Mouse (Mus musculus): ENCODE data around the gene Cnot10.

The Cnot10 gene

DNA sequence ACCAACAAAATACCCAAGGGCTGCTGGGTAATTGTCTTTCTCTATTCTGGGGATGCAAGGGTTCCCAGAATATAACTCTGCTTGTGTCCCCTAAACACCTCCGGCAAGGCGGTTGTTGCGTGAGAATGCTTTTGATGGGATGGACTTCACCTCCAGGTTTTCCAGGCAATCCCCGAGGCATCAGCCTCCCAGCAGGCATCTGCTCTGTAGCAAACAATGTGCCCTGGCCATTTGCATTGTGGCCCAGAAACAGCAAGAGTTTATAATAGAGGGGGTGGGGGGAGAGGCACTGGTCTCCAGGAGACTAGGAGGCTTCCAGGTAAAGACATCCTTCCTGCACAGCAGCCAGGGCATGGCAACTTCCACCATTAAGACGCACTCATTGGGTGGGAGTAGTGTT, 90.9 kb downstream of the Cnot10 start:
- no peak for DNase-seq (ENCODE audit: low spot score in 2 of 2)

DNA sequence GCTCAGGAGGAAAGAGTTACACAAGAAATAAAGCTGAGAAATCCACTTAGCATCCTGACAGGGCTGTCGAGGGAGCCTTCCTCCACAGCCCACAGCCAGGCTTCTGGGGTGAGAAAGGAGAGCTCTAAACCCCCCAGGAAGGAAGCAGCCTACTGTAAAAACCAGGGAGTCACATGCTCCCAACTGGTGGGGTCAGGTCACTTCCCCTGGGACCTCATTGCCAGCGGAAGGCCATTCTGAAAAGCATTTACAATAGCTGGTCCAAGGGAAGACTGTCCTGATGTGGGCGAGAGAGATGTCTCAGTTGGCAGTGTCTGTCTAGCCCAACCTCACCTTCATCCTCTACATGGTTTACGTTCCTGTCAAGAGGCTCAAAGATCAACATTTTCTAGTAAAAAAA, 91.5 kb downstream of the Cnot10 start:
- no peak for DNase-seq (ENCODE audit: low spot score in 2 of 2)

DNA sequence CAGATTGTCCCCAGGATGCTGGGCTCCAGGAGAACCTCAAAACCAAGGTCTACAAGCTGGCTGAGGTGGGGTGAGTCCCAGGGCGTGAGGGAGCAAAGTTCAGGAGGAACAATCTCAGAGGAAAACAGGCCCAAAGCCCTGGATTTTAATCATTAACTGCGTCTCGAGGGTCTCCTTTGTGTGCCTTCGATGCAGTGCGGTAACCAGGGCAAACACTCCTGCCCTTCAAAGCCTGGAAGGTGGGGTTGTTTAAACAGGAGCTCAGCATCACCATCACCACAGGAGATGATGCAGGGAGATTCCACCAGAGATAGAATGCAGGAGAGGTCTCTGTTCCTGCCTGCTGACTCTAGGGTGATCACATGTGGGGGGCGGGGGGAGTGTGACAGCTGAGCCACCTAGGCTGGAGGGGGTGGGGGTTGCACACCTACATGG, 92.3 kb downstream of the Cnot10 start:
- no peak for DNase-seq (ENCODE audit: low spot score in 2 of 2)

DNA sequence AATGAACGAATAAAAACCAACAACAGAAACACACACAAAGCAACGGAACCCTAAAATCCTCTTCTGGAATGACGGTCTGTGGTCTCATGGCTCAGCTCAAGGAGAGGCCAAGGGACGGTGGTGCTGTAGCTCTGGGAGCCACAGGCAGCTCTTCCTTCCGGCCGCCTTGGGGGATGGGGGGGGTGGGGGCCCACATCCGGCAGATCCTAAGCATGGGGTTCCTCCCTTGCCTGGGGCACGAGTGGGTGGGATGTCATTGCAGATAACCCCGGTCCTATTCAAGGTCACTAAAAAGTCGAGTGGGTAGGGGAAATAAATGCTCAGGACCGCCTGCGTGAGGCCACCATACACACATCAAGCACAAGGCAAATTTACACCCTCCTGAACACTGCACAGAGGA, 93.2 kb downstream of the Cnot10 start:
- DNase-seq (ENCODE audit: low spot score in 2 of 2) = no peak

DNA sequence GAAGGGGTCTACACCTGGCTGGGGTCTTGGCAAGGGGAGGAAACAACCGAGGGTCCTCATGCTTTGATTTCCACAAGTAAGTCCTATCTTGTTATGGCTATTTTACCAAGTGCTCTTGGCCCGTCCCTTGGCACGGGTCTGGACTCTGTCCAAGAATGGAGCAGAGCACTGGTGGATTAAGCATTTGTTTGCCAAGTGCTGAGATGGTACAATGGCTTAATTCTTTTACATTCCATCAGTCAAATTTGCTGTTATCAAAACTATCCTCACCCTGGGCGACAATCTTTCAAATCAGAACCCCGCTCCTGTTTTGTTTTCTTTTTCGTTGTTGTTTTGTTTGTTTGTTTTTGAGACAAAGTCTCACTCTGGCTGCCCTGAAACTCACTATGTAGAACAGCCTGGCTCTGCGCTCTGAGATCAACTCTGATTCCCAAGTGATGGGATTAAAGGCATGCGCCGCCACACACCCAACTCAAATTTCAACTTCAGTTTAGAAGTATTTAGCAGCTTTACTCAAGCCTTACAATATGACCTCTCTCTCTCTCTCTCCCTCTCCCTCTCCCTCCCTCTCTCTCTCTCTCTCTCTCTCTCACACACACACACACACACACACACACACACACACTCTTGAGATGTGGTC, 95.1 kb downstream of the Cnot10 start:
- DNase-seq (ENCODE audit: low spot score in 2 of 2) = no peak

DNA sequence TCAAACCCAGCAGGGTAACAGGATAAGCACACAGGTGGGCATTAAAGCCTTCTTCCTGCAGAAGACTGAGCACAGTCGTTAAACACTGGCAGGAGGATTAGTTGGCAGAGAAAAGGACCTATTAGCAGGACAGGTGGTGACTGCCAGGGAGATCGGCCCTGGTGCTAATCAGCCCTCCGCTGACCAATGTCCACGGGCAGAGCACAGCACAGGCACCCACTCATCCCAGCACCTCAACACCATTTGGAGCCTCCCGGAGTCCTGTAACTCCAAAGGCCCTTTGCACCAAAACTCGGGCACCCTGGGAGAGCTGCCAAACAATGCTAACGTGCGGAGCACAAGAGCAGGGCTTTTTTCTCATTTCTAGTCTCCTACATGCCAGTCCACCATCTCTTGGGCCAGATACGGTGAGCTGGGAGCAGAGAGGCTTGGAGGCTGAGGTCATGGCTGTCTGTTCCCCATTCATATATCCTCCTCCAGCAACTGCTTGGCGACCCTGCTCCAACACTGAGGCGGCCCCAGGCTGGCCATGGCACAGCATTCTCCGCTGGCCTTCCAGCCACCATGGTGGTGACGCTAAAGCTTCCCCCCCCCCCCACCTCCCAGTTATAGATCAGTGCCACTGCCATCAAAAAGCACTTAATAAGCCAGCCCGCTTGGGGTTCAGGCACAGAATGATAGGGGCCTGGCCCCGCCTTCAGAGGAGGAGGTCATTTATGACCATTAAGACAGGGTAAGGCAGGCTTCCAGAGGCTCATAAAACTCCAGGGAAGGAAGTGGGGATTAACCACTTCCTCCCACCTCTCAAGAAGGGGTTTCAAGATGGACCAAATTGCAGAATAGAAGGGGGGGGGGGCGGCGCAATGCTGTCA, 95.9 kb downstream of the Cnot10 start:
- DNase-seq (ENCODE audit: low spot score in 2 of 2) = no peak

DNA sequence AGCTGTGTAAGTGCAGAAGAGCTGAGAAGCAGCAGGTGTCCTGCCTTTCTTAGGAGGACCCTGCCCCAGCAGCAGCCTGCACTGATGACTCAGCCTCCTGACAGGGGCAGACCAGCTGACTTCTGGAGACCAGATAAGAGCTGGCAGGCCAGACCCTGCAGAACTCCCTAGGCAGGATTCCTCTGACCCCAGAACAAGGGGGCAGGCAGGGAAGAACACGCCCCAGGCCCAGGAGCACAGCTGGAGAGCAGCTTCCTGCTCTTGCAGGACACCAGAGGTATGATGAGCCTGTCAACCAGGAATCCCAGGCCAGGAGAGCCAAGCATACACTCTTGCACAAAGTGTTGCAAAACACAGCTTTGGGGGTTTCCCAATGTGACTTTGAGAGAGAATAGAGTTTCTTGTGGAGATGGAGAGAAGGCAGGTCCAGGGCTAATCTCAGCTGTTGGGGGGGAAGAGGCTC, 98.7 kb downstream of the Cnot10 start:
- no peak for DNase-seq (ENCODE audit: low spot score in 2 of 2)

DNA sequence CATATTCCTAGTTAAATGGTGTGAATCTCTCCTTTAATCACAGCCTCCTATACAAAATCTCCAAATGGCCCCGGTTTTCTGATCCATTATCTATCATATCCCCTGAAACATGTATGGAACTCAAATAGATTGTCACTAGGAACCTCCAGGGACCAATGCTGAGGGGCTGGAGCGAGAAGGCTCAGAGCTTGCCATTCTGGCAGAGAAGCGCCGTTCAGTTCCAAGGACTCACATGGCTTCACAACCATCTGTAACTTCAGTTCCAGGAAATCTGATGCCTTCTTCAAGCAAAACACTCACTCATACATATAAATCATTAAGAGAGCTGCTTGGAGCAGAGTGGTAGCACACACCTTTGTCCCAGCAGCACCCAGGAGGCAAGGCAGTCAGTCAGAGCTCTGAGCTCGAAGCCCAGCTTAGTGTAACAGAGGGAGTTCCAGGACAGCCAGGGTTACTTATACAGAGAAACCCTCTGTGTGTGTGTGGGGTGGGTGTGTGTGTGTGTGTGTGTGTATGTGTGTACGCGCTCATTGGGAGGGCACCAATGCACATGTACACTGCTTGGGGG, 100.9 kb downstream of the Cnot10 start:
- no peak for DNase-seq (ENCODE audit: low spot score in 2 of 2)

DNA sequence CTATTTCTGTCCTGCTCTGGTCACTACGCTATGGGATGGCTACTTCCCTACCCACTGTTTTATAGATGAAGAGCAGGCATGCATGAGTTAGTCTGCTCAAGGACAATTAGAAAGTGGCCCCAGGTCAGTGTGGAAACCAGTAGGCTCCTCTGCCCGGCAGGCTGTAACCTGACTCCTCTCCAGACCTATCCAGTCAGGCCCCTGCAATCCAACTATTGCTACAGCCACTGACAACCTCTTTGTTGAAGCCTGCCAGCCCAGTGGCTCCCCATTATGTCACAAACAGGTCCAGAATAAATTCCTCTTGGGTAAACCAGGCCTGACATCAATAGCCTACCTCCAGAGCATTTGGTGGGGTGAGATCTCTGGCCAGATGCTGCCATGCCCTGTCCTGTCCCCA, 103.4 kb downstream of the Cnot10 start:
- DNase-seq (ENCODE audit: low spot score in 2 of 2) = no peak
